Mouse (Mus musculus) neural tube, embryonic 13.5 days (tissue): Measurements from ENCODE around the gene Ccr2. TPM values are rescaled to one million over a fixed set of nuclear protein-coding genes. Genes with fewer than 3 reads are reported as not detected.

Experiments
- ATAC-seq: fragments of 200-750 bp; cut with Nextera tagmentation; 2 replicates; pipeline ENCODE4 v1.8.0; 2017; ENCODE audit warnings: low read depth, mild to moderate bottlenecking, moderate TSS enrichment, moderate library complexity
- H3K27ac ChIP-seq: fragments of 300-500 bp; sonication (generic); replicated peaks from 2 replicates; pipeline ENCODE4 v1.5.1; 2015; ENCODE audit warnings: moderate library complexity, mild to moderate bottlenecking, inconsistent platforms
- H3K27me3 ChIP-seq: fragments of 300-500 bp; sonication (generic); 2 replicates; pipeline ENCODE4 v1.6.1; 2015; ENCODE audit warnings: mild to moderate bottlenecking, inconsistent platforms
- H3K36me3 ChIP-seq: fragments of 300-500 bp; sonication (generic); 2 replicates; pipeline ENCODE4 v1.6.1; 2015; ENCODE audit warnings: mild to moderate bottlenecking, inconsistent platforms
- H3K4me1 ChIP-seq: fragments of 300-500 bp; sonication (generic); replicated peaks from 2 replicates; pipeline ENCODE4 v1.6.1; 2015; ENCODE audit warnings: inconsistent platforms
- H3K4me2 ChIP-seq: fragments of 300-500 bp; sonication (generic); 2 replicates; pipeline ENCODE4 v1.6.1; 2015; ENCODE audit warnings: inconsistent platforms, mild to moderate bottlenecking, moderate library complexity
- H3K4me3 ChIP-seq: fragments of 300-500 bp; sonication (generic); 2 replicates; pipeline ENCODE4 v1.5.1; 2015; ENCODE audit warnings: mild to moderate bottlenecking, inconsistent platforms
- H3K9ac ChIP-seq: fragments of 300-500 bp; sonication (generic); 2 replicates; pipeline ENCODE4 v1.6.1; 2015; ENCODE audit warnings: moderate library complexity, mild to moderate bottlenecking, inconsistent platforms
- H3K9me3 ChIP-seq: fragments of 300-500 bp; sonication (generic); 2 replicates; pipeline ENCODE4 v1.6.1; 2016; ENCODE audit warnings: inconsistent platforms
- WGBS: fragments of 180-500 bp; shearing (Covaris S2); methylation state at CpG from one replicate; pipeline ENCODE4 v1.1.7; 2015; 5-methylcytosine and 5-hydroxymethylcytosine counted together
- polyA plus RNA-seq: library from polyadenylated mRNA; unstranded; fragments of >200 nt; fragmentation: Nextera tagmentation; extraction: Ambion mirVana; gene quantifications from 2 replicates; pipeline ENCODE4 v1.2.1, GENCODE M21; 2015

Ccr2 gene
- polyA plus RNA-seq, 1 experiment from 2014 or later = 0.42 TPM

DNA sequence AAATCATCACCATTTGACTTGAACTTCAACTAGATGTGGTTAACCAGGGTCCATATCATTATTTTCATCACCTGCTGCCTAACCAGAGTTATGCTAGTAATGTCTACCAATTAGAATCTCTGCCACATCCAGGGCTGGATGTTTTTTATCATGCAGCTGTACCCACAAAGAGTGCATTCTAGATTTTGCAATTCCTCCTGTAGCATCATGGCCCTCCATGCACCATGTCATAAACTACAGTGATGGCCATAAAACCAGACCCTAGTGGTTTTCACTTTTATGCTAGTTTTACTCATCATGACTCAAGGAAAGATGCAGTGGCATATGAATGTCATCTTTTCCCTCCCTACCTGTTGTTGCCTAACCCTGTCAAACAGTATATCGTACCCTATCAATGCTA lies 2.6 kb upstream of the Ccr2 start:
- H3K4me2 ChIP-seq = no peak overlapping the region
- H3K9me3 ChIP-seq = no peaks in the 10 kb centered on the region
- no peaks in the 10 kb centered on the region for H3K36me3 ChIP-seq
- 92% methylated on average over 1 of the region's 1 CpGs for WGBS
- H3K9ac ChIP-seq = no peak overlapping the region
- H3K27ac ChIP-seq = no peak overlapping the region
- no peak for ATAC-seq
- no peak overlapping the region for H3K4me3 ChIP-seq
- no peaks in the 10 kb centered on the region for H3K27me3 ChIP-seq
- H3K4me1 ChIP-seq = no peaks in the 10 kb centered on the region

DNA sequence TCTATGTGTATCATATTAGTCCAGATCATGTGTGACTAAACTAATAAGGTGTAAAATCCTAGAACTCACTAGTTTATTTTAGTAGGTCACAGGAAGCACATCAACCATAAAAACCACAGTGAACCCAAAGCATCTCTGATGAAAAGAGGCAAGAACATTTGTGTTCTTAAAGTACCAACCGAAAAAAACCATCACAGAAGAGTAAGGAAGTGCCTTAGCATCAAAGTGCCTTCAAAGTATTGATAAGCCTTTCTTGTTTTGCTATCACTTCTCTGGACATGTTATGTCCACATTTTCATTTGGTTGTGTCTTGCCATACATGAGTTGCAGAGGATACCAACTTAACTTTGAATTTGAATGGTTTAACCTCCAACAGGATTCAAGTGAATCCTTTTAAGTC lies 1.4 kb upstream of the Ccr2 start:
- Histone ChIP-seq H3K4me3 (no peak overlapping the region), H3K27ac (no peak overlapping the region), H3K9ac (no peak overlapping the region), H3K9me3 (no peaks in the 10 kb centered on the region), H3K36me3 (no peaks in the 10 kb centered on the region), H3K4me2 (no peak overlapping the region), H3K4me1 (no peaks in the 10 kb centered on the region), H3K27me3 (no peaks in the 10 kb centered on the region)
- no peak for ATAC-seq
- 83% methylated on average over 1 of the region's 1 CpGs for WGBS

DNA sequence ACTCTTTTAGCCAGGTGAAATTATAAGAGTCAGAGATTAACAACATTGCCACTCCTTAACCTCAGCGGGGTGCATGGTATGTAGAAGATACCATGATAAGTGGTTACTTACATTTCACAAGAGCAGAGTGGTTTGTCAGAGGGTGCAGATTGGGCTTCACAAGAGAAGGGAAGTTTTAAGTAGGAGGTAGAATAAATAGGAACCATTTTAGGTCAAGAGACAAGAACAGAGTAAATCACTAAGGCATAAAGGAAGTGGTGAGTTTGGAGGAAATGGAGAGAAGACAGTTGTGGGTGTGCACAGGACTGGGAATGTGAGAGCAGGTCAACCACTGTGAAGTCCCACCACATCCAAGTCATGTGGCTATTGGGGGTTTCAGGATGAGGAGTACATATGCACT lies 1.4 kb downstream of the Ccr2 start:
- Histone ChIP-seq H3K9me3 (no peaks in the 10 kb centered on the region), H3K27me3 (no peaks in the 10 kb centered on the region), H3K4me2 (no peak overlapping the region), H3K27ac (no peak overlapping the region), H3K36me3 (no peaks in the 10 kb centered on the region), H3K4me3 (no peak overlapping the region), H3K9ac (no peak overlapping the region), H3K4me1 (no peaks in the 10 kb centered on the region)
- WGBS = 77% methylated on average over 1 of the region's 1 CpGs
- no peak for ATAC-seq

DNA sequence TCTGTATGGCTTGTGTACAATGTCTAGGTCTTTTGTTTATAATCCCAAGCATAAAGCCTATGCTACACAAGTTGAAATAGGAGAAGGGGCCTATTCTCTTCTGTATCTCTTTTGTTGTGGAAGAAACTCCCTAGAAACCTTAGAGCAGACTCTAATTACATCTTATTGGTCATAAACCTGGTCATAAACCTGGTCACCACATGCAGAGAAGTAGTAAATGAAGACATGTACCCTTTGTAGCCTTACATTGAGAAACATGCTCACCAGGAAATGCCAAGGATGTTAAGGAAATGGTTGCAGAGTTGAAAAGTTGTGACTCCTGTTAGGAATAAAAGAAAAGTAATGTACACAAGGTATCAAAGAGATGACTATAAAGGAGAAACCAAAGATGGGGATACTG lies 3.4 kb downstream of the Ccr2 start:
- no peak for ATAC-seq
- H3K27ac ChIP-seq = no peak overlapping the region
- no peak overlapping the region for H3K4me3 ChIP-seq

GRCm38 (mm10) chr9:124107232-124107631 lies 5.5 kb downstream of the Ccr2 start:
- H3K36me3 ChIP-seq = no peaks in the 10 kb centered on the region
- H3K27ac ChIP-seq = no peak overlapping the region
- ATAC-seq = no peak
- H3K9me3 ChIP-seq = no peaks in the 10 kb centered on the region
- no peak overlapping the region for H3K4me3 ChIP-seq
- H3K4me1 ChIP-seq = no peaks in the 10 kb centered on the region
- H3K4me2 ChIP-seq = no peak overlapping the region
- H3K9ac ChIP-seq = no peak overlapping the region
- H3K27me3 ChIP-seq = no peaks in the 10 kb centered on the region

More for the DNA sequence above, 3.4 kb downstream of the Ccr2 start:
- Histone ChIP-seq H3K9ac (no peak overlapping the region), H3K9me3 (no peaks in the 10 kb centered on the region), H3K4me2 (no peak overlapping the region), H3K27me3 (no peaks in the 10 kb centered on the region), H3K4me1 (no peaks in the 10 kb centered on the region), H3K36me3 (no peaks in the 10 kb centered on the region)

- H3K27ac ChIP-seq = no peak overlapping the region
- no peak overlapping the region for H3K4me2 ChIP-seq
- no peak overlapping the region for H3K9ac ChIP-seq
- H3K9me3 ChIP-seq = no peaks in the 10 kb centered on the region
- ATAC-seq = no peak
- H3K4me3 ChIP-seq = no peak overlapping the region
- H3K27me3 ChIP-seq = no peaks in the 10 kb centered on the region
- WGBS = 84% methylated on average over 2 of the region's 2 CpGs
- H3K4me1 ChIP-seq = no peaks in the 10 kb centered on the region
- no peaks in the 10 kb centered on the region for H3K36me3 ChIP-seq
These were observed 6.8 kb downstream of the Ccr2 start for GRCm38 (mm10) chr9:124108356-124109127.

DNA sequence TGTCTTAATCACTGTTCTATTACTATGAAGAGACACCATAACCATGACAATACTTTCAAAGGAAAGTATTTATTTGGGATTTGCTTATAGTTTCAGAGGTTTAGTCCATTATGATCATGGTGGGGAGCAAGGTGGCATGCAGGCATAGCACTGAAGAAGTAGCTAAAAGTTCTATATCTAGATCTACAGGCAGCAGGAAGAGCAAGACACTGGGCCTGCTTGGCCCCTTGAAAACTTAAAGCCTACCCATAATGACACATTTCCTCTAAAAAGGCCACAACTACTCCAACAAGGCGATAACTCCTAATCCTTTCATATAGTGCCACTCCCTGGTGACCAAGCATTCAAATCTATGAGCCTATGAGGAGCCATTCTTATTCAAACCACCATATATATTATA lies 10.2 kb downstream of the Ccr2 start:
- 85% methylated on average over 1 of the region's 1 CpGs for WGBS
- no peaks in the 10 kb centered on the region for H3K27me3 ChIP-seq
- no peak overlapping the region for H3K4me2 ChIP-seq
- H3K4me3 ChIP-seq = no peak overlapping the region
- H3K4me1 ChIP-seq = no peaks in the 10 kb centered on the region
- no peak overlapping the region for H3K9ac ChIP-seq
- no peak for ATAC-seq
- no peak overlapping the region for H3K27ac ChIP-seq
- H3K36me3 ChIP-seq = no peaks in the 10 kb centered on the region
- no peaks in the 10 kb centered on the region for H3K9me3 ChIP-seq

GRCm38 (mm10) chr9:124112591-124113239 lies 11.0 kb downstream of the Ccr2 start:
- 93% methylated on average over 1 of the region's 1 CpGs for WGBS
- Histone ChIP-seq H3K4me3 (no peak overlapping the region), H3K4me2 (no peak overlapping the region), H3K9ac (no peak overlapping the region), H3K4me1 (no peaks in the 10 kb centered on the region), H3K36me3 (no peaks in the 10 kb centered on the region), H3K27ac (no peak overlapping the region), H3K27me3 (no peaks in the 10 kb centered on the region), H3K9me3 (no peaks in the 10 kb centered on the region)
- ATAC-seq = no peak

DNA sequence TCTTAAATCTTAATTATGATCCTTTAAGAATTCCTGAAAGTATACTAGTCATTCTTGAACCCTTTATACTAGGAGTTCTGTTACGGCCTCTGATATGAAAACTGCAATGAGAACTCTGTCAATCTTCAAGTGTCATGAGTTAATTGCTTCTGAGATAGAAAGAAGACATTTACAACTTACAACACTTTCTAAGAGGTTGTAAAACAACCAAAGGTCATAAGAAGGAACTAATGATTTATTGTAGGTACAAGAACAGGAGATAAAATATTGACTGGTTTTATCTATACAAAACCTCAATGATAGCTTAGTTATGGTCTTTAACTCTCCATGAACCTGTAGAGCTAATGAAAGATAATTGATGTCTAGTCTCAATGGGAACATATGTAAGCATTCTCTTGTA lies 12.0 kb downstream of the Ccr2 start:
- H3K36me3 ChIP-seq = no peaks in the 10 kb centered on the region
- no peak for ATAC-seq
- H3K9me3 ChIP-seq = no peaks in the 10 kb centered on the region
- no peak overlapping the region for H3K4me2 ChIP-seq
- no peaks in the 10 kb centered on the region for H3K4me1 ChIP-seq
- H3K4me3 ChIP-seq = no peak overlapping the region
- 78% methylated on average over 1 of the region's 1 CpGs for WGBS
- H3K9ac ChIP-seq = no peak overlapping the region
- H3K27ac ChIP-seq = no peak overlapping the region
- H3K27me3 ChIP-seq = no peaks in the 10 kb centered on the region

DNA sequence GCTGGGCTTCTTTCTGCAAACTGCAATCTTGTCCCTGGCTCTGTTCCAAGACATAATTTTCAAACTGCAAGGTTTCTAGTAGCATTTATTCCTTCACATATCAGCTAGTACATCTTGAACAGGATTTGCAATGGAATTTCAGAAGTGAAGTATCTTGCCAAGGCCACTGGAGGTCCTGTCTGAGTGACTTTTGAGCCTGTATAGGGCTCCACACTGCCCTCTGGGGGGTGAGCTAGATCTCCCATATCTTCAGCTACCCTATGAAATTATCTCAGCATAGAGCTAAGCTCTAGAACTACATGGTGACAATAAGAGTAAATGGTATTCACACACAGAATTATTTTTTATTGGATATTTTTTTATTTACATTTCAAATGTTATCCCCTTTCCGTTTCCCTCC lies 16.7 kb downstream of the Ccr2 start:
- no peak overlapping the region for H3K9ac ChIP-seq
- H3K4me1 ChIP-seq = no peaks in the 10 kb centered on the region
- H3K27ac ChIP-seq = no peak overlapping the region
- H3K9me3 ChIP-seq = no peaks in the 10 kb centered on the region
- no peaks in the 10 kb centered on the region for H3K27me3 ChIP-seq
- no peak for ATAC-seq
- H3K36me3 ChIP-seq = no peaks in the 10 kb centered on the region
- WGBS = 97% methylated on average over 1 of the region's 1 CpGs
- H3K4me2 ChIP-seq = no peak overlapping the region
- H3K4me3 ChIP-seq = no peak overlapping the region

DNA sequence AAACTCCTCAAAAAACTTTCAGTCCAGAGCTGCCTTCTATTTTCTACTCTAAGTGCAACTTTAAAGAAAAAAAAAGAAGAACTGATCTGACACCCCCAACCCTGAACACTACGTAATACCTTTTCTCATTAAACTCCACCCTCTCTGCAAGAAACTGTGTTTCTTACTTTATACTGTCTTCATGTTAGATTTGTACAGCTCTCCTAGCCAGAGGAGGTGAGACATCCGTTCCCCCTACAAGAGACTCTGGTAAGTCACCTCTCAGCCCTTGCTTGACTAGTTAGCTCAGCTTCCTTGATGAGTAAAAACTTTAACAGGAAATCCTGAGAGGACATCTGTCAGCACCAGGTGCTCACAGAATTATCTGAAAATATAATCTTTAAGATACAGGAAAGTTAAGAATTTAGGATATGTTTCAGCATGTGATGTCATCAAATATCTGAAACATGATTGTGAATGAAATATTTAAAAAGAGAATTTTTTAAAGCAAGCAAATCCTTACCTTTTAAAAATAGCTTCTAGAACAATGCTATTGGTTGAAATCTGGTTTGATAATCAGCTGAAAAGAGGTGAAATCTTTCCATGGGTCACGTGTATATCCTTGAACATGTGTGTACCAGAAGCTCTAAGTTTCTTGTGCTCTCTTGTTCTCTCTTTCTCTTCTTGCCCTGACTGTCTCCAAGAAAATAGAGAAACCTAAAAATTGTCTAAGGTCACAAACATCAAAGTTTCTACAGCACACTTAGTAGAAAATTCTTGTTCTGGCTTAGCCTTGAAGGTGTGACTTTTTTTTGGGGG lies 19.8 kb downstream of the Ccr2 start, which contains the start of gene Ccr5:
Gene Ccr5 (plus strand): TSS at position 157 of the 798 bp plus-strand sequence.
- no peak within 1 kb of the TSS for H3K4me3 ChIP-seq
- no peaks in the 10 kb centered on the region for H3K36me3 ChIP-seq
- no peak for ATAC-seq
- no peaks in the 10 kb centered on the region for H3K4me1 ChIP-seq
- no peaks in the 10 kb centered on the region for H3K27me3 ChIP-seq
- 88% methylated on average over 3 of the region's 3 CpGs for WGBS
- no peak within 1 kb of the TSS for H3K27ac ChIP-seq
- H3K4me2 ChIP-seq = no peak within 1 kb of the TSS
- no peaks in the 10 kb centered on the region for H3K9me3 ChIP-seq
- H3K9ac ChIP-seq = no peak within 1 kb of the TSS

- no peak for ATAC-seq
- WGBS = 72% methylated on average over 11 of the region's 11 CpGs
- no peaks in the 10 kb centered on the region for H3K4me1 ChIP-seq
These were observed 23.8 kb downstream of the Ccr2 start for GRCm38 (mm10) chr9:124125576-124125975.

More at GRCm38 (mm10) chr9:124125576-124125975, 23.8 kb downstream of the Ccr2 start:
- no peaks in the 10 kb centered on the region for H3K9me3 ChIP-seq
- H3K9ac ChIP-seq = no peak overlapping the region
- no peak overlapping the region for H3K4me3 ChIP-seq
- no peaks in the 10 kb centered on the region for H3K27me3 ChIP-seq
- no peaks in the 10 kb centered on the region for H3K36me3 ChIP-seq
- H3K4me2 ChIP-seq = no peak overlapping the region
- H3K27ac ChIP-seq = no peak overlapping the region
